Mouse (Mus musculus) CH12.LX (cell line): ENCODE results near the gene Gm37240. TPM values are rescaled to one million over a fixed set of nuclear protein-coding genes. Genes with fewer than 3 reads are reported as not detected.

ENCODE experiments used
- DNase-seq: peaks from one replicate; pipeline ENCODE4 v3.0.0-alpha.2; 2013; ENCODE audit errors: extremely low read depth
- H3K27ac ChIP-seq: 2 replicates; pipeline ENCODE4 v1.5.1; 2012; ENCODE audit warnings: low read depth, mild to moderate bottlenecking, control low read depth, moderate library complexity; ENCODE audit not compliant: insufficient read depth
- H3K27me3 ChIP-seq: replicated peaks from 2 replicates; pipeline ENCODE3; 2012; ENCODE audit warnings: inconsistent platforms
- H3K36me3 ChIP-seq, 2 experiments: replicated peaks in 1 of 2; 2 replicates each; pipeline versions ENCODE3 to v1.6.1; 2012; ENCODE audit warnings: inconsistent platforms in 1 of 2, low read length in 1 of 2, mild to moderate bottlenecking in 1 of 2, mixed read lengths in 1 of 2, moderate library complexity in 1 of 2; ENCODE audit not compliant: control insufficient read depth in 1 of 2, insufficient read depth in 1 of 2
- H3K4me1 ChIP-seq, 2 experiments: 2 replicates each; pipeline ENCODE4 v1.6.1; 2012; ENCODE audit warnings: inconsistent platforms in 1 of 2, moderate library complexity in 1 of 2; ENCODE audit not compliant: insufficient read depth in 2 of 2, control insufficient read depth in 1 of 2
- H3K4me2 ChIP-seq: 2 replicates; pipeline ENCODE4 v1.6.1; 2012; ENCODE audit warnings: low read depth, mild to moderate bottlenecking, control low read depth; ENCODE audit not compliant: poor library complexity, insufficient read depth, severe bottlenecking
- H3K4me3 ChIP-seq, 3 experiments: fragments of 150-350 bp in 1 of 3; sonication (generic) in 1 of 3; replicated peaks in 1 of 3; 2 replicates each; pipeline versions ENCODE3 to v1.5.1; 2011 to 2012; ENCODE audit warnings: low read depth in 2 of 3, low read length in 2 of 3, mild to moderate bottlenecking in 2 of 3, moderate library complexity in 2 of 3, control low read depth in 1 of 3, improper control_type of control experiment in 1 of 3, inconsistent platforms in 1 of 3, mixed read lengths in 1 of 3; ENCODE audit not compliant: poor library complexity in 1 of 3
- H3K79me2 ChIP-seq: replicated peaks from 2 replicates; pipeline ENCODE4 v1.6.1; 2012; ENCODE audit warnings: mild to moderate bottlenecking, moderate library complexity; ENCODE audit not compliant: control insufficient read depth, poor library complexity, insufficient read depth, severe bottlenecking; ENCODE audit errors: extremely low read depth
- H3K9ac ChIP-seq: 2 replicates; pipeline ENCODE4 v1.6.1; 2012; ENCODE audit warnings: low read depth, mild to moderate bottlenecking, control low read depth, moderate library complexity; ENCODE audit not compliant: insufficient read depth
- H3K9me3 ChIP-seq: replicated peaks from 2 replicates; pipeline ENCODE3; 2012; ENCODE audit warnings: low read length, inconsistent platforms, mixed read lengths
- CHD1 ChIP-seq: IDR thresholded peaks from 2 replicates; pipeline ENCODE4 v1.6.1; 2012; ENCODE audit warnings: low read depth, low read length, improper control_type of control experiment, inconsistent platforms
- CTCF ChIP-seq, 2 experiments: IDR thresholded peaks in 1 of 2; conservative IDR thresholded peaks in 1 of 2; 2 replicates each; pipeline ENCODE4 v1.5.1; 2011 to 2012; ENCODE audit warnings: low read depth in 2 of 2, low read length in 2 of 2, improper control_type of control experiment in 1 of 2, inconsistent platforms in 1 of 2, mild to moderate bottlenecking in 1 of 2, moderate library complexity in 1 of 2
- ELF1 ChIP-seq: IDR thresholded peaks from 2 replicates; pipeline ENCODE4 v1.6.1; 2014; ENCODE audit warnings: low read depth, mild to moderate bottlenecking, inconsistent platforms, low read length, improper control_type of control experiment
- ETS1 ChIP-seq: conservative IDR thresholded peaks from 2 replicates; pipeline ENCODE4 v1.6.1; 2012; ENCODE audit warnings: low read depth, mild to moderate bottlenecking, inconsistent platforms, low read length, improper control_type of control experiment, moderate library complexity
- GABPA ChIP-seq: IDR thresholded peaks from 2 replicates; pipeline ENCODE4 v1.6.1; 2012; ENCODE audit warnings: low read depth, low read length, improper control_type of control experiment, inconsistent platforms; ENCODE audit not compliant: insufficient replicate concordance
- JUND ChIP-seq: conservative IDR thresholded peaks from 2 replicates; pipeline ENCODE4 v1.6.1; 2011; ENCODE audit warnings: low read depth, low read length, improper control_type of control experiment
- MAFK ChIP-seq: IDR thresholded peaks from 2 replicates; pipeline ENCODE4 v1.6.1; 2011; ENCODE audit warnings: low read length, improper control_type of control experiment; ENCODE audit not compliant: insufficient replicate concordance
- MAZ ChIP-seq: IDR thresholded peaks from 2 replicates; pipeline ENCODE4 v1.6.1; 2012; ENCODE audit warnings: low read depth, mild to moderate bottlenecking, inconsistent platforms, low read length, improper control_type of control experiment, moderate library complexity
- NELFE ChIP-seq: IDR thresholded peaks from 2 replicates; pipeline ENCODE4 v1.6.1; 2011; ENCODE audit warnings: low read depth, low read length, improper control_type of control experiment
- PAX5 ChIP-seq: IDR thresholded peaks from 2 replicates; pipeline ENCODE4 v1.6.1; 2012; ENCODE audit warnings: low read length, inconsistent platforms, mixed read lengths
- POLR2A ChIP-seq: IDR thresholded peaks from 2 replicates; pipeline ENCODE4 v1.6.1; 2011; ENCODE audit warnings: low read depth, mild to moderate bottlenecking, improper control_type of control experiment, low read length
- RCOR1 ChIP-seq: conservative IDR thresholded peaks from 2 replicates; pipeline ENCODE4 v1.6.1; 2012; ENCODE audit warnings: low read depth, mild to moderate bottlenecking, inconsistent platforms, low read length, improper control_type of control experiment
- SMC3 ChIP-seq: IDR thresholded peaks from 2 replicates; pipeline ENCODE4 v1.6.1; 2011; ENCODE audit warnings: low read depth, low read length, improper control_type of control experiment
- TBP ChIP-seq: conservative IDR thresholded peaks from 2 replicates; pipeline ENCODE4 v1.6.1; 2011; ENCODE audit warnings: low read depth, low read length, improper control_type of control experiment
- TCF12 ChIP-seq: IDR thresholded peaks from 2 replicates; pipeline ENCODE4 v1.6.1; 2014; ENCODE audit warnings: low read depth, mild to moderate bottlenecking, inconsistent platforms, low read length, improper control_type of control experiment
- UBTF ChIP-seq: IDR thresholded peaks from 2 replicates; pipeline ENCODE4 v1.6.1; 2012; ENCODE audit warnings: low read depth, mild to moderate bottlenecking, inconsistent platforms, low read length, improper control_type of control experiment, moderate library complexity
- USF2 ChIP-seq: conservative IDR thresholded peaks from 2 replicates; pipeline ENCODE4 v1.6.1; 2011; ENCODE audit warnings: low read depth, low read length, improper control_type of control experiment
- ZKSCAN1 ChIP-seq: IDR thresholded peaks from 2 replicates; pipeline ENCODE4 v1.6.1; 2012; ENCODE audit warnings: low read depth, inconsistent platforms, low read length, improper control_type of control experiment, borderline replicate concordance
- ZMIZ1 ChIP-seq: IDR thresholded peaks from 2 replicates; pipeline ENCODE4 v1.6.1; 2012; ENCODE audit warnings: low read depth, mild to moderate bottlenecking, inconsistent platforms, low read length, improper control_type of control experiment
- ZNF384 ChIP-seq: IDR thresholded peaks from 2 replicates; pipeline ENCODE4 v1.6.1; 2012; ENCODE audit warnings: low read depth, low read length, improper control_type of control experiment, inconsistent platforms
- dilution Hi-C: fragments of 300-500 bp; cut with MboI; formaldehyde crosslinking; loops from 2 replicates; pipeline ENCODE4 v1.14.3; 2020; ENCODE audit warnings: low sequenced_read_pairs; ENCODE audit not compliant: extremely low pct_unique_long_range_greater_than_20kb, extremely low pct_ligation_motif_present
- in situ Hi-C: fragments of 300-500 bp; cut with MboI; formaldehyde crosslinking; loops from 3 replicates; pipeline ENCODE4 v1.14.3; 2019; ENCODE audit warnings: low sequenced_read_pairs, low pct_ligation_motif_present, low pct_unique_long_range_greater_than_20kb, mixed read lengths
- polyA plus RNA-seq: library from polyadenylated mRNA; unstranded; fragments of >175 nt; gene quantifications from 2 replicates; pipeline ENCODE4 v1.2.1, GENCODE M21; 2012; ENCODE audit warnings: low read depth; ENCODE audit not compliant: insufficient read length
- total RNA-seq, 2 experiments: library from RNA; depleted of rRNA; stranded (reverse); fragments of 300-350 nt in 1 of 2; fragments of >200 nt in 1 of 2; gene quantifications; 2 replicates each; pipeline ENCODE4 v1.2.3; 2012 to 2014

Gm37240 gene
- total and polyA plus RNA-seq, 3 experiments = 0.08 to 0.19 (median 0.14) TPM

DNA sequence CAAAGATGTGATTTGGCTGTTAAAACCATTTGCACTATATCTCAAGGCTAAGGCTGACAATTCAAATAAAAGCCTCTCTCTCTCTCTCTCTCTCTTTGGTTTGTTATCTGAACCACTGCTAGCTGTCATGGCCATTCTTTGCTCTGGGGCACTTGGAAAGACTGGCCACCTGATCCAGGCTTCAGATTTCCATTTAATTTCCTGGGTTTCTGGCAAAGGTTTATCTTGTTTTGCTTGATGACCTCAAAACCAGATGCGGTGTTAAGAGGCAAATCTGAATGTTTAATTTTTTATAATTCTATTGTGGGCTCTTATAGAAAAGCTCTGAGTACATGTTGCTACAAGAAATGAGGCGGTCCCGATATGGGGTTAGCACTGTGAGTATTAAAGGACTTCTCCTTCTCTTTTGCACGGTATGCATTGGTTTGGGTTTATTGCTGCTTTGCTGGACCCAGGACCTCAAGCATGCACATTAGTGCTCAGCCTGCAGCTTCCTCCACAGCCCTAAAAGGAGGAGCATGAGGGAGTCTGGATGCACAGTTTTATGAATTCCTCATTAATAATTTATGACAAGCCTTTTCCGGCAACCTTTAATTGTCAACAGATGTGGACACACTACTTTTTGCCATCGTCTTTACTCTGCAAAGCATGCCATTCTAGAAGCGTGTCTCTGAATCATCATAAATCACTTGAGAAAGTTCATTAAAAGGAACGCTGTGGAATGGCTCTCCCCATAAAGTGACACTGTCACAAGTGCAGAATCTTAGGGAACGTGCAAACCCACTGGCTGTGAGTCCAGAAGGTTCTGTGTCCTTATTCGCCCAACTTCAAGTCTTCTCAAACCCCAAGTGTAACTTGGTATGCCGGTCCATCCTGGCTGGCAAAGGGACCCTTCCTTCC lies 351.4 kb downstream of the Gm37240 start:
- dilution Hi-C loops (no loop called here), in situ Hi-C loops (no loop called here)
- no peaks in the 10 kb centered on the region for H3K4me1 ChIP-seq
- TF ChIP-seq ELF1 = no peak
- TF ChIP-seq TCF12 = no peak
- TF ChIP-seq NELFE = no peak
- no peak for TF ChIP-seq CTCF (conservative IDR thresholded peaks at IDR 0.05 in 1 of 2, IDR thresholded peaks at IDR 0.05 in 1 of 2; ENCODE audit: low read depth in 2 of 2, low read length in 2 of 2)
- TF ChIP-seq USF2 = no peak
- TF ChIP-seq UBTF = no peak
- no peak for TF ChIP-seq PAX5
- TF ChIP-seq RCOR1 = no peak
- no peak for TF ChIP-seq POLR2A
- no peak for TF ChIP-seq CHD1
- no peak for TF ChIP-seq MAZ
- TF ChIP-seq MAFK = no peak
- no peak for TF ChIP-seq SMC3
- TF ChIP-seq ETS1 = no peak
- no peak for TF ChIP-seq TBP
- H3K79me2 ChIP-seq = no peaks in the 10 kb centered on the region
- H3K27ac ChIP-seq = no peak overlapping the region
- DNase-seq = no peak
- no peak overlapping the region for H3K4me2 ChIP-seq
- no peaks in the 10 kb centered on the region for H3K27me3 ChIP-seq
- H3K9ac ChIP-seq = no peak overlapping the region
- H3K4me3 ChIP-seq = no peak overlapping the region
- no peaks in the 10 kb centered on the region for H3K36me3 ChIP-seq
- H3K9me3 ChIP-seq = no peaks in the 10 kb centered on the region

DNA sequence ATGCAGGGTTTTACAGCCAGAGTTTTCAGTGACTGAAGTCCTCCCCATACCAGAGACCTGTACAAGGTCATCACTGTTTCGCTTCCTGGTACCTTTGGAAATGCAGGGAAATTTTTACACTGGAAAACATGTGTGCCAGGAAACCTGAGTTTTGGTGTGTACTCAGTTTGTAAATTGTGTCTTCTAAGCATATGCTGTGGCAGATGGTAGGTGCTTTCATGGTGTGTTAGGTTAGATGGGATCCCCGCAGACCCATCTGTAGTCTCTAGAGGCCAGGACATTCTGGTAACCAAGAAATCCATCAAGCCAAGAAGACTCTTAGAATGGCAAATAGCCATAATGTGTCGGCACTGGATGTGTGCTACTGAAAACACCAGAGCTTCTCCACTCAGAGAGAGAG lies 352.3 kb downstream of the Gm37240 start:
- in situ Hi-C loops = no loop called here

More for the DNA sequence above, 352.3 kb downstream of the Gm37240 start:
- H3K9me3 ChIP-seq = no peaks in the 10 kb centered on the region
- H3K27ac ChIP-seq = no peak overlapping the region
- H3K4me3 ChIP-seq = no peak overlapping the region
- H3K27me3 ChIP-seq = no peaks in the 10 kb centered on the region
- no peaks in the 10 kb centered on the region for H3K4me1 ChIP-seq
- DNase-seq = no peak
- H3K79me2 ChIP-seq = no peaks in the 10 kb centered on the region
- dilution Hi-C loops = no loop called here
- H3K4me2 ChIP-seq = no peak overlapping the region
- TF ChIP-seq POLR2A (no peak), ZKSCAN1 (no peak), TCF12 (no peak), GABPA (no peak), JUND (no peak), NELFE (no peak), CHD1 (no peak), ZMIZ1 (no peak), ZNF384 (no peak), UBTF (no peak)
- no peaks in the 10 kb centered on the region for H3K36me3 ChIP-seq
- no peak overlapping the region for H3K9ac ChIP-seq
